Mouse (Mus musculus): ENCODE measurements around the gene Scfd2. TPM values are rescaled to one million over a fixed set of nuclear protein-coding genes. Genes with fewer than 3 reads are reported as not detected.

Gene Scfd2
- polyA plus RNA-seq, 1 experiment from 2014 or later: 13.2 TPM

DNA sequence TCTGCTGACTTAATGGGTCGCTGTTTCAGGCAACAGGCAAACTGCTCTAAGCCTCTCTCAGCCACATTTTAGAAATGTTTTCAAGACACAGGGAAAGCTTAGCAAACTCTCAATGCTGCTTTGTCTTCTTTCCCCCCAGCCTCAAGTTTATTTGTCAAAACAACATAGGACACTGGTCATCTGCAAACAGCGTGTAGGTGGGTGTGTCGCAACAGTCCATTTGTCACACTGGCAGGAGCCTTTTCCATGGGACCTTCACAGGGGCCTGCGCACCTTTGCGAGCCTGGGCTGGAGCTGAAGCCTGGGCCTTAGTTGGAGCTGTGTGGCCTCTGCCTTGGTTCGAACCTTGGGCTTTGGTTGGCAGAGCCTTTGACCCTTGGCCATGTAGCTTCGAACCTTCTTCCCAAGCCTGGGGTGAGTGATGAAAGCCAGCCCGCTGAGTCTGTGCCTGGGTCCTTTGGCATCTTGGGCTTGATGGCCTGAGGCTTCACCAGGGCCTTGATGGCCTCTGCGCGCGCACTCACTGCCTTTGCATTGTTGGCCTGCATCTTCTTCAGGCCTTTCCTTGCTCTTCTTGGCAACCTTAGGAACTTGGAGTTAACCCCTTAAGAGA is 215.1 kb downstream of the Scfd2 start:
- H3K9me3 ChIP-seq (ENCODE audit: control insufficient read depth, low read length): no peaks in the 10 kb centered on the region
- H3K4me1 ChIP-seq (replicated peaks; ENCODE audit: control insufficient read depth, insufficient read depth, low read length): peaks cover 5% of the 10 kb centered on the region; the same call in 1 of the 2 replicates
- H3K27me3 ChIP-seq (replicated peaks; ENCODE audit: control insufficient read depth, insufficient read depth, low read length): no peaks in the 10 kb centered on the region
- no peak for DNase-seq (ENCODE audit: low spot score)
- no peak overlapping the region for H3K4me3 ChIP-seq (ENCODE audit: low read depth, low read length)
- no peak for ATAC-seq (replicated peaks; ENCODE audit: low FRiP score, low TSS enrichment, low read depth)
- H3K9ac ChIP-seq (ENCODE audit: low read length): no peak overlapping the region
- no peak overlapping the region for H3K27ac ChIP-seq (ENCODE audit: low read depth)
- no peak overlapping the region for H3K4me2 ChIP-seq (ENCODE audit: low read length)
- H3K36me3 ChIP-seq (ENCODE audit: control insufficient read depth, insufficient read depth, low read length): no peaks in the 10 kb centered on the region
- 83% methylated on average over 11 of the region's 11 CpGs for WGBS

DNA sequence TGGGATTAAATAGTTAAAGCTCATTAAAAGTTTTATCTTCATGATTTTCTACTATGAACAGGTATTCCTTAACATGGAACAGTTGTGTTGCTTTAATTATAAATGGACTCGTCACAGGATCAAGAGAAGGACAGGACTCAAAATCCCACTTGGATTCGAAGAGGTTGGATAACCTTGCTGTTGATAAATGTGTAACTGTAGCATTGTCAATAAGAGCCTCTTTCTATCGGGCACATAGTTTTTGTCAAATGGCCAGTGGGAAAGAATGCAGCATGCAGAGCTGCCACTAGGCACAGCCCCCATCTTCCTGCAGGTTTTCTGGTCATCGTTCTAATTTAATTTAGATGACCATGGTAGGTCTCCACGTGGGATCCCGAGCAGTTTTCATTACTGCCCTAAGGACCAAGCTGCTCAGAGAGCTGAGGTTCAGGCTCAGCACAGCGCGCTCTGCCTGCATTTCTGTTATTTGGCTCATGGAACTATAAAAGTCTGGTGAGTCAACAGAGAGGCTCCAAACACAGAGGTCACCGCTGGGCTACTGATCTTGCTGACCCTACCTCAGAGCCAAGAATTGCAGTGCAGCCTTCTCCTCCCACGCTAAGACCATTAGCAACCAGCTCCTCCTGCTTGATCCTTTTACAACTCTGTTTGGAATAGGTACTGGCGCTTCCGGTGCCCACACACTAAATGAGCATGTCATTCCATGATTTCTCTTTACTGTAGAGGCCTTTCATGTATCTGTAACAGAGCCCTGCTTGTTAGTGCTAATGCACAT is 215.9 kb downstream of the Scfd2 start:
- no peak overlapping the region for H3K4me2 ChIP-seq (ENCODE audit: low read length)
- 34% methylated on average over 12 of the region's 12 CpGs for WGBS
- no peak for ATAC-seq (replicated peaks; ENCODE audit: low FRiP score, low TSS enrichment, low read depth)
- no peak overlapping the region for H3K9ac ChIP-seq (ENCODE audit: low read length)
- H3K27me3 ChIP-seq (replicated peaks; ENCODE audit: control insufficient read depth, insufficient read depth, low read length): no peaks in the 10 kb centered on the region
- H3K27ac ChIP-seq (ENCODE audit: low read depth): no peak overlapping the region
- H3K4me1 ChIP-seq (replicated peaks; ENCODE audit: control insufficient read depth, insufficient read depth, low read length): peaks cover 5% of the 10 kb centered on the region; the same call in 1 of the 2 replicates
- DNase-seq (ENCODE audit: low spot score): no peak
- no peaks in the 10 kb centered on the region for H3K9me3 ChIP-seq (ENCODE audit: control insufficient read depth, low read length)
- H3K4me3 ChIP-seq (ENCODE audit: low read depth, low read length): no peak overlapping the region
- H3K36me3 ChIP-seq (ENCODE audit: control insufficient read depth, insufficient read depth, low read length): no peaks in the 10 kb centered on the region

DNA sequence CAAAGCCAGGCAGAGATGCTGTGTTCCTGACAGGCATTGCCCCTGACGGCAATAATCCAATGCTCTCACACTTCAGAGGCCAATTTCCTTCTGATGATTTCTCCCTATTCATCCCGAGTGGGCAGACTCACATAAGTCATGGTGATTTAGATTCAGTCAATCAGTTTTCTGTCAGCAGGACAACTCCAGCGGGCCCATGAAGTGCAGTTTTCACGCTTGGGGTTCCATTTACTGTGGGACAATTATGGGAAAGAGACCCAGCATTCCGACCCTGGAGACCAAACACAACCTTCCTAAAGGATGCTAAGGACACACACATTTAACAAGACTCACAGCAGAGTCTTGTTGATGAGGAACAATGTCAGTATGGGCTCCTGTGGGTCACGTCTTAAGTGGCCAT is 217.1 kb downstream of the Scfd2 start:
- Histone ChIP-seq H3K36me3 (ENCODE audit: control insufficient read depth, insufficient read depth, low read length) (no peaks in the 10 kb centered on the region), H3K9me3 (ENCODE audit: control insufficient read depth, low read length) (no peaks in the 10 kb centered on the region), H3K4me1 (replicated peaks; ENCODE audit: control insufficient read depth, insufficient read depth, low read length) (peaks cover 5% of the 10 kb centered on the region; the same call in 1 of the 2 replicates), H3K4me3 (ENCODE audit: low read depth, low read length) (no peak overlapping the region), H3K27me3 (replicated peaks; ENCODE audit: control insufficient read depth, insufficient read depth, low read length) (no peaks in the 10 kb centered on the region), H3K9ac (ENCODE audit: low read length) (no peak overlapping the region), H3K27ac (ENCODE audit: low read depth) (no peak overlapping the region), H3K4me2 (ENCODE audit: low read length) (no peak overlapping the region)
- DNase-seq (ENCODE audit: low spot score): no peak
- no peak for ATAC-seq (replicated peaks; ENCODE audit: low FRiP score, low TSS enrichment, low read depth)
- WGBS: 78% methylated on average over 6 of the region's 6 CpGs

DNA sequence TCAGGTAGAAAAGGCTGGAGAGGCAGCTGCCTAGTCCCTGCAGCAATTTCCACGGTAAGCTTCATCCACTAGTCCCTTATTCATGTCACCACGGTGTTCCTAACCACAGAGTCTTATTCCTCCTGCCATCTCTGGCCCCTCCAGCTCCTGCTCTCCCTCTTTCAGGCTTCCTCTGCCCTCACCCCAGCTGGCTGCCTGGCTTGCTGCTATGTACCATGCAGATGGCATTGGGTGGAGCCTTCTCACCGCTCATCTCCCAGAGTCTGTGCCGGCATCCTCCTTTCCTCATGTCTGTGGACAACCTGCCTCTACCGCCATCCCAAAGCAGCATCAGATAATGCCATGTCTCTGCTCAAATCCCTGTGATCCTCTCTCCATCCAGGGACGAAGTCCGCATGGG is 218.0 kb downstream of the Scfd2 start:
- Histone ChIP-seq H3K9ac (ENCODE audit: low read length) (no peak overlapping the region), H3K4me1 (replicated peaks; ENCODE audit: control insufficient read depth, insufficient read depth, low read length) (peaks cover 5% of the 10 kb centered on the region; the same call in 1 of the 2 replicates), H3K36me3 (ENCODE audit: control insufficient read depth, insufficient read depth, low read length) (no peaks in the 10 kb centered on the region), H3K27me3 (replicated peaks; ENCODE audit: control insufficient read depth, insufficient read depth, low read length) (no peaks in the 10 kb centered on the region), H3K27ac (ENCODE audit: low read depth) (no peak overlapping the region), H3K4me3 (ENCODE audit: low read depth, low read length) (no peak overlapping the region), H3K4me2 (ENCODE audit: low read length) (no peak overlapping the region), H3K9me3 (ENCODE audit: control insufficient read depth, low read length) (no peaks in the 10 kb centered on the region)
- no peak for DNase-seq (ENCODE audit: low spot score)
- ATAC-seq (replicated peaks; ENCODE audit: low FRiP score, low TSS enrichment, low read depth): no peak
- WGBS: 93% methylated on average over 7 of the region's 7 CpGs

DNA sequence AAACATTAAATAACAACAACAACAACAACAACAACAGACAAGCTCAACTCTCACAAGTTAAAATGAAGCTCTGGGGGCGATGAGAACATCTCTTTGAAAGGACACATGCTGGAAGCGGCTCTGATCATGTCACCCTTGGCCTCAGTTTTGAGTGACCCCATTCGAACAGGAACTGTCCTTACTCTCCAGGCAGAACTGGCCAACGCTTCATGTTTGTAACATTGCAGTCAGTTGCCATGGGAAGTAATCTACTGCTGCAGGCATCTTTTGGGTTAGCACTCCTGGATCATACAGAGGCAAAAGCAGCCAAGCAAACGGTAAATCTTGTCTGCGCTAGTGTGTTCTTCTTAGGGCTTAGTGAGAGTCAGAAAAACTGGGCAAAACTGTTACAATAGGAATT is 219.7 kb downstream of the Scfd2 start:
- Histone ChIP-seq H3K36me3 (ENCODE audit: control insufficient read depth, insufficient read depth, low read length) (no peaks in the 10 kb centered on the region), H3K9me3 (ENCODE audit: control insufficient read depth, low read length) (no peaks in the 10 kb centered on the region), H3K4me3 (ENCODE audit: low read depth, low read length) (no peak overlapping the region), H3K27me3 (replicated peaks; ENCODE audit: control insufficient read depth, insufficient read depth, low read length) (no peaks in the 10 kb centered on the region), H3K9ac (ENCODE audit: low read length) (no peak overlapping the region), H3K4me1 (replicated peaks; ENCODE audit: control insufficient read depth, insufficient read depth, low read length) (peaks cover 5% of the 10 kb centered on the region; the same call in 1 of the 2 replicates), H3K4me2 (ENCODE audit: low read length) (no peak overlapping the region), H3K27ac (ENCODE audit: low read depth) (no peak overlapping the region)
- DNase-seq (ENCODE audit: low spot score): no peak
- 60% methylated on average over 6 of the region's 6 CpGs for WGBS
- no peak for ATAC-seq (replicated peaks; ENCODE audit: low FRiP score, low TSS enrichment, low read depth)

DNA sequence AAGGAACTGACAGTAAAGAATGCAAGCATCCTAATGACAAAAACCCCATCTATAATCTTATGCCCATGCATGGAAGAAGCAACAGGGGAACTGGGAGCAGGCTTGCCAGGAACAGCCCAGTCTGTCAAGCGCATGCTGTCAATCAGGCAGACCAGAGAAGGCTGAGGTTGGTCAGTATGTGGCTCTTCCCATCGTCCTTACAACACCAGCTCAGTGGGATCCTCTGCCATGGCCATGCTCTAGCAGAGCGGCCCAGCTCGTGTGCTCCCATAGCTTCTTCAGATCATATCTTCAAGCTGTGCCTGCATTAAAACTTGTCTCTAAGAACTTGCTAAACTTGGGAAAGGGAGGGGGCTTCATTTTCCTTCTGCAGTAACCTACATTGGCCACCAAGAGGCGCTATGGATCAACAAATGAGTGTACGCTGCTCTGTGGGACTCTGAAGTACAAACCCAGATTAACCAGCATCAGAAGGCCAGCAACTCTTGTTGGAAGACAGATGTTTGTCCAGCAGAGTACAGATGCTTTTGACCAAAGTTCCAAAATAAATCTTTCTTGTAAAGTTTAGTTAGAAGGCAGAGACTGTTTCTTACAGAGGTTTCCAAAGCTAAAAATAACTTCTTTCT is 220.2 kb downstream of the Scfd2 start:
- Histone ChIP-seq H3K4me1 (replicated peaks; ENCODE audit: control insufficient read depth, insufficient read depth, low read length) (peaks cover 5% of the 10 kb centered on the region; the same call in 1 of the 2 replicates), H3K27ac (ENCODE audit: low read depth) (no peak overlapping the region), H3K4me2 (ENCODE audit: low read length) (no peak overlapping the region), H3K9me3 (ENCODE audit: control insufficient read depth, low read length) (no peaks in the 10 kb centered on the region), H3K27me3 (replicated peaks; ENCODE audit: control insufficient read depth, insufficient read depth, low read length) (no peaks in the 10 kb centered on the region), H3K4me3 (ENCODE audit: low read depth, low read length) (no peak overlapping the region), H3K9ac (ENCODE audit: low read length) (no peak overlapping the region), H3K36me3 (ENCODE audit: control insufficient read depth, insufficient read depth, low read length) (no peaks in the 10 kb centered on the region)
- WGBS: 30% methylated on average over 6 of the region's 6 CpGs
- ATAC-seq (replicated peaks; ENCODE audit: low FRiP score, low TSS enrichment, low read depth): no peak
- DNase-seq (ENCODE audit: low spot score): peak; percentile 72

DNA sequence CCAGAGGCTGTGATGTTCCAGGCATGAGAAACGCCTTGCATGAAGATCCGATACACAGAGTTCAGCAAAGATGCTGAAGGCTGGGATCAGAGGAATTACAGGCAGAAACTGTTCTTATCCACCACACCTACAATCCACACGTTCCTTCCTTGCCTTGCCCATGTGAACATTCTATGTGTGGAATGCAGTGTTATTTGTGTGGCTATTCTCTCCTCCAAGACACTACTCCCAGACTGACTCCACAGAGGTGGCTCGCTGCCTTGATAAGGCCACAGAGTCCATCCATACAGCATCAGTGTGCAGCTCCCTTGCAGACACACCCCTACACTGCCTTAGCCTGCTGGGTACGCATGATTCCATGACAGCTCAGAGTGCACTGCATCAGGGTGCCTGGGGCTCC is 221.5 kb downstream of the Scfd2 start:
- H3K4me3 ChIP-seq (ENCODE audit: low read depth, low read length): no peak overlapping the region
- no peak overlapping the region for H3K4me2 ChIP-seq (ENCODE audit: low read length)
- 84% methylated on average over 5 of the region's 5 CpGs for WGBS
- H3K4me1 ChIP-seq (replicated peaks; ENCODE audit: control insufficient read depth, insufficient read depth, low read length): peaks cover 8% of the 10 kb centered on the region
- DNase-seq (ENCODE audit: low spot score) (no peak), ATAC-seq (replicated peaks; ENCODE audit: low FRiP score, low TSS enrichment, low read depth) (no peak)
- H3K9me3 ChIP-seq (ENCODE audit: control insufficient read depth, low read length): no peaks in the 10 kb centered on the region
- H3K27me3 ChIP-seq (replicated peaks; ENCODE audit: control insufficient read depth, insufficient read depth, low read length): no peaks in the 10 kb centered on the region
- H3K27ac ChIP-seq (ENCODE audit: low read depth): no peak overlapping the region
- H3K9ac ChIP-seq (ENCODE audit: low read length): no peak overlapping the region
- no peaks in the 10 kb centered on the region for H3K36me3 ChIP-seq (ENCODE audit: control insufficient read depth, insufficient read depth, low read length)

DNA sequence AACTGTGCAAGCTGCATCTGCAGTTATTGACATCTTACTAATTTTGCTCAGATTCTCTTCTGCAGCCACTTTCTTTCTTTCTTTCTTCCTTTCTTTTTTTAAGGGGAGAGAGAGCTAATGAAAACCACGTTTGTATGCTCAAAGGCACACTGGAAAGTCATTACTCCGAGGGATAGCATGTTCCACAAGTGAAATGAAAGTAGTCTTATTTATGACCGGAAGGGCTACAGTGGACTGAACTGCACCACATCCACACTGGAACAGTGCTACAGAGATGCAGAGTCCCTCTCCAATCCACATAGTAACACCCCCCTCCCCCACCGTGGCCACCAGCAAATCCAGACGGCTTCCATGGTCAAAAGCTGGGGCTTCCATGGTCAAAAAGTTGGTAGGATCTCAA is 224.3 kb downstream of the Scfd2 start:
- DNase-seq (ENCODE audit: low spot score): no peak
- no peak for ATAC-seq (replicated peaks; ENCODE audit: low FRiP score, low TSS enrichment, low read depth)
- Histone ChIP-seq H3K36me3 (ENCODE audit: control insufficient read depth, insufficient read depth, low read length) (no peaks in the 10 kb centered on the region), H3K9ac (ENCODE audit: low read length) (no peak overlapping the region), H3K27me3 (replicated peaks; ENCODE audit: control insufficient read depth, insufficient read depth, low read length) (no peaks in the 10 kb centered on the region), H3K4me3 (ENCODE audit: low read depth, low read length) (no peak overlapping the region), H3K9me3 (ENCODE audit: control insufficient read depth, low read length) (no peaks in the 10 kb centered on the region), H3K4me2 (ENCODE audit: low read length) (no peak overlapping the region), H3K4me1 (replicated peaks; ENCODE audit: control insufficient read depth, insufficient read depth, low read length) (peaks cover 8% of the 10 kb centered on the region), H3K27ac (ENCODE audit: low read depth) (no peak overlapping the region)
- WGBS: 77% methylated on average over 5 of the region's 5 CpGs
